Mouse (Mus musculus) urinary bladder, postnatal 14 days (tissue): Measurements from ENCODE around the gene Rps18.

Source experiments
- DNase-seq: peaks from one replicate; pipeline ENCODE4 v3.0.0; 2021; ENCODE audit warnings: low spot score

The Rps18 gene

DNA sequence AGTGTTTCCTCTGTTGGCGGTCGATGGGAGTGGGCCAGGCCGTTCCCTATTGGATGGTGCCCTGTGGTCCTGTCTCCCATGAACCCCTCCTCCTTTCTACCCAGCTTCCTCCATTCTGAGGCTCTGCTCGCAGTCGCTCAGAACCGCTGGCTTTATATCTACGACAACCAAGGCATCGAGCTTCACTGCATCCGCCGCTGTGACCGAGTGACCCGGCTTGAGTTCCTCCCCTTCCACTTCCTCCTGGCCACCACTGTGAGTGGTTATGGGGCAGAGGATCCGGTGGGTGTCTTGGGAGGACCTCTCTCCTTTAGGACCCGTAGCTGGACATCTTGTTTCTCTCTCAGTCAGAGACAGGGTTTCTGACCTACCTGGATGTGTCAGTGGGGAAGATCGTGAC, 12.3 kb downstream of the Rps18 start:
- DNase-seq = no peak

DNA sequence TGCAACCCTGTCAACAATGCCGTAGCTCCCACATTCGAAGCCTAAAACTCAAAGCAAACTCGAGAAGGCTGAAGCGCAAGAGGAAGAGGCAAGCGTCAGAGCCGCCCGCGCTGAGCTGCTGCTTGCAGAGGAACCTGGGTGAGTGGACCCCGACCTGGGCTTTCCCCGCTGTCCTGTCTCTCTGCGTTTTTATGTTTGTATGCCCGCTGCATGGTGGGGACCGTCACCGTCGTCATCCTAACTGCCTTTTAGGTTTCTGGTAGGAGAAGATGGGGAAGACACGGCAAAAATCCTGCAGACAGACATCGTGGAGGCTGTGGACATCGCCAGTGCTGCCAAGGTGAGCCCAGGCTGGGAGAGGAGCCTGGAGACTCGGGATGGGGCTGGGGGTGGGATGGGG, 14.4 kb downstream of the Rps18 start:
- no peak for DNase-seq

DNA sequence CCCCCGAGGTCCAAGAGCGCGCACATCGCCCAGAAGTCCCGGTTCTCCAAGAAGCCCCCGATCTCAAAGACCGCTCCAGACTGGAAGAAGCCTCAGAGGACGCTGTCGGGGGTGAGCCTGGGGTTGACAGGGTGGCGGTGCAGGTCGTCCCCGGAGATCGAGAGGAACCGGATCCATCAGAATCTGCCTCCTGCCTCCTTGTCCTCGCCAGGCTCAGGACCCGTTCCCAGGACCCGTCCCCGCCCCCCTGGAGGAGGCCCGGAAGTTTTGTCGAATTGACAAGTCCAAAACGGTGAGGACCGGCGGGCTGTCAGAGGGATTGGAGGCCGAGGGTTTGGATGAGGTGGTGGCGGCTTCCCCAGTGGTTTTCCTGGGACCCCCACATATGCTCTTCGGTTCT, 14.8 kb downstream of the Rps18 start:
- DNase-seq = no peak

DNA sequence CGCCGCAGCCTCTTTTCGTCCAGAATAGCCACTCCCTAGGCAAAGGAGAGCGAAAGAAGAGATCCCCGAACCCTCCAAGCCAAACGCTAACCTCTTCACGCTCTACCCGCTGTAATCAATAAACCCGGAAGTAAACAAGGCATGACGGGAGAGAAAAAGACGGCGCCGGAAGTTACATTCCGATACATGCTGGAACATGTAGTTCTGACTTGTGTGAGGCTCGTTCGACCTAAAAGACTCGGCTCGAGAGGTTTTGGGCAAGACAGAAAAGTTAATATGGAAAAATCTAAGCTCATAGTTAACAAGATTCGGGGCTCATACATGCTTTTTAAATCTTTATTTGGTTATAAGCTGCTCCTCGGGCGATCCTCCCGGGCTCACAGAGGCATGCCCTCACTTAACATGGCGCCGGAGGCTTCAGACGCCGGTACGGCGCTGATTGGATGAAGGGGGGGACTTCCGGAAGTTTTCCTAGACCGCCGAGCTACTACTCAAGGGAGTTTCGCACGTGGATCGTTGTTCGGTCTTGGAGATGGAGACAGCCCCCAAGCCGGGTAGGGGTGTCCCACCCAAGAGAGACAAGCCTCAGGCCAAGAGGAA, 15.5 kb downstream of the Rps18 start, which contains the start of the genes Pfdn6 and Wdr46:
Gene Pfdn6, minus strand, starts transcription at position 138 of the 600 bp plus-strand sequence.
Gene Wdr46, plus strand, starts transcription at position 455 of the 600 bp plus-strand sequence.
- DNase-seq = peak; percentile 87

DNA sequence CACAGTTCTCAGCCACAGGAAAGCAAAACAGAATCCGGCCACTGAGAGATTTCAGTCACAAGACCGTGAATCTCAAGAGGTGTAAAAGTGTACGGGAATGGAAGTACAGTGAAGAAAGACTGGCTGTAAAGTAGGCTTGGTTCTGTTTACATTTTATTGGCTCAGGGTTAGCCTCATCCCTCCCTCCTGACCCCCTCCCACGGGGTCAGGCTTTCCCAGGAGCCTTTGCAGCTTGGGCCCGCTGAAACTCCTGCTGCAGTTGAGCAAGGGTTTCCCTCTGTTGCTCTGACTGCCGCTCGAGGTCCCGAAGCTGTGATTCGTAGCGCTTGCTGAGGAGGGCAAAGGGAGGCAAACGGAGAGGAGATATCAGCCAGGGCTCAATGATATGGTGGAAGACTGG, 17.0 kb downstream of the Rps18 start:
- DNase-seq = no peak

DNA sequence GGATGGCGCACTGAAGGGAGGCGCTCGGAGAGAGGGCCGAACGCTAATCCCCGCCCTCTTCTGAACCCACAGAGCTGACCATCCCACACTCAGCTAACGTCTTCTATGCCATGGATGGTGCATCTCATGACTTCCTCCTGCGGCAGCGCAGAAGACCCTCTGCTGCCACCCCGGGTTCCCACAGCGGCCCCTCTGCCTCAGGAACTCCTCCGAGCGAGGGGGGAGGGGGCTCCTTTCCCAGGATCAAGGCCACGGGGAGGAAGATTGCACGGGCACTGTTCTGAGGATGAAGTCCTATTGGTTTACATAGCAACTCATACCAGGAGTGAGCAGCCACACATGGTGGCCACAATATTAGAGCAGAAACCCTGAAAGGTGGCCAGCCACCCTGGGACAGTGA, 18.8 kb downstream of the Rps18 start:
- no peak for DNase-seq

DNA sequence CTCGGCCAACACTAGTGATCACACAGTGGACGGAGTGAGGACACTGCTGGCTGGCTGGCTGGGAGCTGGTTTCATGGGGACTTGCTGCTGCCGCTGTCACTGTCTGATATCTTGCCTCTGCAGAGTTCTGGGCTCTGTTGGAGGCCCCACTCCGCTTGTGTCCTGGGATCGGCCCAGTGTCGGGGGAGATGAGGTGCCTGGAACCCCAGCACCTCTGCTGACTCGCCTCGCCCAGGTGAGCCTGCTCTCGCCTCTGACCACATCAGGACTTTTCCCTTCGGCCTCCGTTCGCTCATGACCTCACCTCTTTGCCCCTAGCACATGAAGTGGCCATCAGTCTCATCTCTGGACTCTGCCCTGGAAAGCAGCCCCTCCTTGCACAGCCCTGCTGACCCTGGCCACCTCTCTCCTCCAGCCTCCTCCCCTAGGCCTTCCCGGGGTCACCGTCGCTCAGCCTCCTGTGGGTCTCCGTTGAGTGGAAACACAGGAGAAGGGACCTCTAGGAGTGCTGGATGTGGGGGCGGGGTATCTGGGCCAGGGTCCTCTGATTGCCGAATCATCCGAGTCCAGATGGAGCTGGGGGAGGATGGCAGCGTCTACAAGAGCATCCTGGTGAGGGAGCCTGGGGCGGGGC, 20.3 kb downstream of the Rps18 start:
- no peak for DNase-seq

DNA sequence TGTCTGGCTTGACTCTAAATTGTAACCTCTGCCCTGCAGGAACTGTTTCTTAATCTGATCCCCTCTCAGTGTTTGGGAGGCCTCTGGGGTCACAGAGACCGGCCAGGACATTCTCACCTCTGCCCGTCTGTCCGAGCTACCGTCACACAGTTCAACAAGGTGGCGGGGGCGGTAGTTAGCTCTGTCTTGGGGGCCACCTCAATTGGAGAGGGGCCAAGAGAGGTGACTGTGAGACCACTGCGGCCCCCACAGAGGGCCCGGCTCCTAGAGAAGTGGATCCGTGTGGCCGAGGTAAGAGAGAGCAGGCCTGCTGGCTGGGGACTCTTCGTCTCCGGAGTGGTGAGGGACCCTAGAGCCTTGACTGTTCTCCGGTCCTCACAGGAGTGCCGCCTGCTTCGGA, 22.8 kb downstream of the Rps18 start:
- DNase-seq = no peak

DNA sequence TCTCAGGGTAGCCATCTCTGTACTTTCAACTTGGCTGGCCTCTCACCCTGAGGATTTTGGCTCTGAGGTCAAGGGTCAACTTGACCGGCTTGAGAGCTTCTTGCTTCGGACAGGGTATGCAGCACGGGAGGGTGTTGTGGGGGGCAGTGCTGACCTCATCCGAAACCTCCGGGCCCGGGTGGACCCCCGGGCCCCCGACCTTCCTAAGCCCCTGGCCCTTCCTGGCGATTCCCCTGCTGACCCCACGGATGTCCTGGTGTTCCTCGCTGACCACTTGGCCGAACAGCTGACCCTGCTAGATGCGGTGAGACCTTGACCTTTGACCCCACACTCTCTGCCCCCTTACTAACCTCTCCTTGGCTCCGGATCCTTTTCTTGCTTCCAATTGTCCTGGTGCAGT, 23.4 kb downstream of the Rps18 start:
- DNase-seq = no peak

DNA sequence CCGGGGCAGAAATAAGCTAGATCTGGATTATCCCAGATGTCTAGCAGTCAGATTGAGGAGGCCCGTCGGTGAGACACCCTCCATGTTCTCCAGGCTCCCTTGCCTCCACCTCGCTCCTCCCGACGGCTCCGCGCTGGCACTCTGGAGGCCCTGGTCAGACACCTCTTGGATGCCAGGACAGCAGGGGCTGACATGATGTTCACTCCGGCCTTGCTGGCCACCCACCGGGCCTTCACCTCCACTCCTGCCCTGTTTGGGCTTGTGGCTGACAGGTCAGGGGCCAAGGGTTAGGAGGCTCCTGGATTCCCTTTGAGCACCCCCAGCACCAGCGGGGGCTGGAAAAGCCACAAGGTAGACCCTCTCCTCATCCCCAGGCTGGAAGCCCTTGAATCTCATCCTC, 23.9 kb downstream of the Rps18 start:
- no peak for DNase-seq

DNA sequence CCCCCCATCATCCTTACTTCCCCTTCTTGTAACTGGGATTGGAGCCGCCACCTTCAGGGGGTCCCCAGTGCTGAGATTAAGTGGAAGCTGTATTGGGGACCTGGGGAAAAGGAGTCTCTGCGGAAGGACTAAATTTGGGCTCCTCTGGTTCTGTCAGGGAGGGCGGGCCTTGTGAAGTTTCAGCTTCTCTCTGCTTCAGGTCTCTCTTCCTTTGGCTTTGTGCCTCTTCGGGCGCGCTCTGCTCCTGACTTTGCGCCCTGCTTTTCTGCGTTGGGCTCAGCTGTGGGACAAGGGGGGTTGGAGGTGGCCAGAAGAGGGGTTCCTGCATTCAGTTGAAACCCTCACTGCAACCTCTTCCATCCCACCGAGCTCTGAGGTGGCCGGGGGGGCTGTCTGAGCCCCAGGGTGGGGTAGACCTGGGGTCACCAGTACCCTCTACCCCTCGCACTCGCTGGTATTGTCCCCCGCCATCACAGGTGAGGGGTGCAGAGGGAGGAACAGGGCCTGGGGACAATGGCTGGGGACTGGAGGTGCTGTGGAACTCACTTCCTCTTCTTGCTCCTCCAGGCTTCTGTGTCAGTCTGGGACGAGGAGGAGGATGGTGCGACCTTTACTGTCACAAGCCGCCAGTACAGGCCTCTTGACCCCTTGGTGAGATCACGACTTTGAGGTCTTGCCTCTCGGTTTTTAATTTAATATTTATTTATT, 24.5 kb downstream of the Rps18 start:
- no peak for DNase-seq

DNA sequence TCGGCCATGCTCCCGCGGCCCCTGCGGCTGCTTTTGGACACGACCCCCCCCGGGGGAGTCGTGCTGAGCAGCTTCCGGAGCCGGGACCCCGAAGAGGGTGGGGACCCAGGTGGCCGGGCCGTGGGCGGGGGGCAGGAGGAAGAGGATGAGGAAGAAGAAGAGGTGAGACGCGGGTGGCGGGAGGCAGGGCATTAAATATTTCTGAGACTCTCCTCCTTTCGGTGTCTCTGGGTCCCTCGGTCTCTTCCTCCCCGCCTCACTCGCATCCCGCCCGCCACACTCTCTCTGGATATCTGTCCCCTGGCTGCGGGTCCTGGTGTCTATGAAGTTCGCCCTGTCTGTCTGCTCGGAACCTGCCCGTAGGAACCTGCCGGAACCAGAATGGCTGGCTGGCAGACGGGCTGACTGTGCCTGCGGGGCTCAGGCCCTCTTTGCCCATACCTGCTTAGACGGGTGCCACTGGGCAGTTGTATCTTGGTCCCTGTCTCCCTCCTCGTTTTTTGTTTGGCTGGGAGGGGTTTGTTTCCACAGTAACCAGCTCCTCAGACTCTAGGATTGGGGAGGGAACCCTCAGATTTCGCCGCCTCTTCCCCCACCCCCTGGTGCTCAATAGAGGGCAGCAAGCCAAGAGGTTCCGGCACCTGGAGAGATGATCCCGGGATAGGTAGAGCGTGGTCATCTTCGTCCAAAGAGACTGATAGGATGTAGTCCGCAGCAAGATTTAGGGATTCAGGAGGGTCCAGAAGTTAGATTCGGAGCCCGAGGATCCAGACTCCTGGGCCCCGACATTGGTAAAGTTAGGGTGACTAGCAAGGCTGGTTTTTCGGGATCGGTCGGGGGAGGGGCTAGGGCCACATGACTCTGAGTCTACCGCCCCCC, 25.3 kb downstream of the Rps18 start:
- peak; percentile 82 for DNase-seq

DNA sequence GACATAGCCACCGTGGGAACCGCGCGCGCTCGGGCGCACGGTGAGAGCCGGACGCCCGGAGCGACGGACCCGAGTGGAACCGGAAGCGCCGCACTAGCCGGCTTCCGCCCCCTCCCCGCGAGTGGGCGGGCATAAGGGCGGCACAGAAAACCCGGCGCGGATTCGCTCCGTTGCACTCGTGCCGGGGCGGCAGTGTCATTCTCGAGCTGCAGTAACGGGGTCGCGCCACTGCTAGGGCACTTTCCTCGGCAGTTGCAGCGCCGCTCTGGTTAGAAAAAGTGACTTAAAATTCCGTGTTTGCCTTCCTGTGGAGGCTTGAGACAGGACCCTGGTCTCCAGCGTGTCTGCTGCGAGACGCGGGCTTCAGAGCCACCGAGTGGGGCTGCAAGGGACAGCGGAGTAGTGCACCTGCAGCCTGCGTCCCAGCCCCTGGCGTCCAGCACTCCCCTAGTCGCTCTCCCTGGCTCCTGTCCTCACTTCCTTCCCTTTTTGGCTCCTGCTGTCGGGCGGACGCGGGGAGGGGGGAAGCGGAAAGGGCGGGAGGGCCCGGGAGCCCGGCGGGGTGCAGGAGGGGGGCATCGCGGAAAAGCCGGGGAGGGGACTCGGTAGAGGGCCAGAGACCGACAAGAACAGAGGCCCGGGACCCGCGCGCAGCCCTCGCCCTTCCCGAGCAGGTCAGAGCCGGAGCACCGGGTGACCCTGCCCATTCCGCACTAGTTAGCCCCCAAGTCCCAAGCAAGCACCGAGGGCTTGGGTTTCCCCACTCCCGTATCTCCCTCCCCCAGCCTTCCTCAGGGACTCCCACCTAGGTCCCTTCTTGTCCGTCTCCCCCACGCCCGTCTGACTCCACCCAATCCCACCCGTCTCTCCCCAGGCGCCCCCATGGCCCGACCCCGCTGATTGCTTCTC, 26.2 kb downstream of the Rps18 start, which contains the start of gene Rgl2:
Gene Rgl2, plus strand, starts transcription at position 173 of the 909 bp plus-strand sequence.
- peak; percentile 92 for DNase-seq

DNA sequence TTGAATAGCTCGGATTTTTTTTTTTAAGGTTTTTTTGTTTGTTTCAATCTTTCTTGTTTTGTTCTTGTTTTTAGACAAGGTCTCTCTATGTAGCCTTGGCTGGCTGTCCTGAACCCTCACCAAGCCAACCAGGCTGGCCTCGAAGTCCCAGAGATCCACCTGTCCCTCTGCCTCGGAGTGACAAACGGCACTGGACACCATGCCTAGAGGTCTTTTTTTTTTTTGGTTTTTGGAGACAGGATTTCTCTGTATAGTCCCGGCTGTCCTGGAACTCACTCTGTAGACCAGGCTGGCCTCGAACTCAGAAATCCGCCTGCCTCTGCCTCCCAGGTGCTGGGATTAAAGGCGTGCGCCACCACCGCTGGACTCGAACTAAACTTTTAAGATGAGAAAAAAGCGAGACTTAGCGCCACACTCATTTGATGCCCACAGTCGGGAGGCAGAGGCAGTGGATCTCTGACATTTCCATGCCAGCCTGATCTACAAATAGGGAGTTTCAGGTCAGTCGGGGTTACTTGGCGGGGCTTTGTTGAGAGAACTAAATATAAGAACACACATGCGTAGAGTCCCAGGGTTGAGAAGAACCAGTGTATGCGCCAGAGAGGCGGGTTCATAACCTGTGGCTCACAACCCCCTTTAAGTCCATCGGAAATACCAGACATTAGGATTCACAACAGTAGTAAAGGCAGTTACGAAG, 27.4 kb downstream of the Rps18 start:
- DNase-seq = no peak

DNA sequence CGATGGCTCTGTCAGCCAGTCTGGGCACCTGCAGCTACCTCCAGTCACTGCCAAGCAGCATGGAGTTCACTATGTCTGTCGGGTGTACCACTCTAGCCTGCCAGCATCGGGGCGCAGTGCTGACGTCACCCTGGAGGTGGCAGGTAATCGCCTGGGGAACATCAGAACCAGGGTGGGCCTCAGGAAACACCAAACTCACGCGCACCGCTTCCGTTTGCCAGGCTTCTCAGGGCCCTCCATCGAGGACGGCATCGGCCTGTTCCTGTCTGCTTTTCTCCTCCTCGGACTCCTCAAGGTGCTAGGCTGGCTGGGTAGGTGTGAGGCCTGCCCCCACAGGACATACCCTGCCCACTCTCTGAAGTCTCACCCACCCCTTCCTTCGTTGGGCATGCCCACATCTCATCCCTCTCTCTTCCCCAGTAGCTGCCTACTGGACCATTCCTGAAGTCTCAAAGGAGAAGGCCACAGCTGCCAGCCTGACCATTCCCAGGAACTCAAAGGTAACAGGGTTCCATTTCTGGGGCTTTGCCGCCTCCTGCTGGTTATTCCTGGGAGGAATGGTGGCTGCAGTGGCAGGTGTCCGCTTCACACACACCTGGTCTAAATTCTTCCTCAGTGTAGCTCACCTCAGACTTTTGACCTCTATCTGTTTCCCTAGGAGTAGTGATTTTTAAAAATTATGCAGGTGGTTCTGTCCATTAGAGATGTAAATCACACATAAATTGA, 29.4 kb downstream of the Rps18 start:
- no peak for DNase-seq

DNA sequence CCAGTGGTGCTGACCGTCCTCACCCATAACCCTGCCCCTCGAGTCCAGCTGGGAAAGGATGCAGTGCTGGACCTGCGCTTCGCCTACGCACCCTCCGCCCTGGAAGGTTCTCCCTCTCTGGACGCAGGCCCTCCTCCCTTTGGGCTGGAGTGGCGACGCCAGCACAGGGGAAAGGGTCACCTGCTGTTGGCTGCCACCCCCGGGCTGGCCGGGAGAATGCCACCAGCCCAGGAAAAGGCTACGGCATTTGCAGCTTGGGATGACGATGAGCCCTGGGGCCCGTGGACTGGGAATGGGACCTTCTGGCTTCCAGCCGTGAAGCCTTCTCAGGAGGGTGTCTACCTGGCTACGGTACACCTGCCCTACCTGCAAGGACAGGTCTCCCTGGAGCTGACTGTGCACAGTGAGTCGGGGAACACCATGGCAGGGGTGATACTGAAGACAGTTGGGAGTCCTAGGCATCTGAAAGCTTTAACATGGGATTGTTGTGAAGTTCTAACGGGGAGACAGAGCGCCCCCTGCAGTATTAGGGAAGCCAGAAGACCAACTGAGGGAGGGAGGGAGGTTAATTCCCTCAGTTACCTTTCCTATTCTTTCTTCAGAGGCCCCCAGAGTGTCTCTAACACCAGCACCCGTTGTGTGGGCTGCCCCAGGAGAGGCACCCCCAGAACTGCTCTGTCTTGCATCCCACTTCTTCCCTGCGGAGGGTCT, 30.2 kb downstream of the Rps18 start:
- DNase-seq = no peak

DNA sequence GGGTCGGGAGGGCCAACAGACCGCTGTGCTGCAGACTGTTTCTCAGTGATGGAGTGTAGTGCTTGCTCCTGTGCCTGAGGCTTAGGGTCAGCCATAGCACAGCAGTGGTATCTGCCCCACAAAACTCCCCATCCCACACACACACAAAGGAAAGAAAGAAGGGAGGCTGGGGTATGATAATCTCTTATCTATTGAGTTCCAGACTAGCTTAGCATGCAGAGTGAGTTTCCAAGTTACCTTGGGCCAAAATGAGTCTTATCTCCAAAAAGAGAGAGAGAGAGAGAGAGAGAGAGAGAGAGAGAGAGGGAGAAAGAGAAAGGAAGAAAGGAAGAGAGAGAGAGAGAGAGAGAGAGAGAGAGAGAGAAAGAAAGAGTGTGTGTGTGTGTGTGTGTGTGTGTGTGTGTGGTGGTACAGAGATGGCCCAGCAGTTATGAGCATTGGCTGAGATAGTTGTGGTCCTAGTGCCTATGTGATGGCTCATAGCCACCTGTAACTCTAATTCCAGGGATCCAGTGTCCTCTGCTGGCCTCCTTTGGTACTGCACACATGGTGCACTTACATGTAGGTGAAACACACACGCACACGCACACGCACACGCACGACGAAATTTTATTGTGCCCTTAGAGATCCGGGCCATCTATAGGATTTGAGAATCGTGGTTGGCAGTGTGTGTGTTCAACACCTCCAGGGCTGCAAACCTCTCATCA, 31.1 kb downstream of the Rps18 start:
- no peak for DNase-seq

DNA sequence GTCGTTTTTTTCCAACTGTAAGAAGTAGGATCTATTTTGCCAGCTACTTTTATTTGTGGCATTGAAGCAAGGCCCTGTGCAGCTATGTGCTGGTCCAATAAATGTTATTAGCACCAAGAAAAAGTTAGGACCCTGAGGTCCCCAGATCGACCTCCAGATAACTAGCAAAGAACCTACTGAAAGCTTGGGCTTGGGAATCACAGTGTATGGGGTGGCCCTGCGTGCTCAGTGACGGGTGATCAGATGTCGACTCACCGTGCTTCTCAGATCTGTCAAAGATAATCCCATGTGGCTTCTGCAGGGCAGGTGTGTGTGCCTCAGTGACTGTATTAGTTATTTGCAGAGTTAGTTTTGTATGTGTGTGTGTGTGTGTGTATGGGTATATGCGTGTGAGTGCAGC, 34.4 kb downstream of the Rps18 start:
- no peak for DNase-seq
